Mouse (Mus musculus) NIH3T3 (cell line): ENCODE results near the gene Slc30a2.
"Not testable (repeated sequence)": the region's sequence is repeated elsewhere in the genome, so short reads cannot be mapped to it uniquely, and the experiment has no call there.

Experiments used
- DNase-seq: peaks from one replicate; pipeline ENCODE4 v3.0.0-alpha.2; 2012; ENCODE audit warnings: low read depth

The Slc30a2 gene

GRCm38 (mm10) chr4:134359649-134360048, 16.7 kb downstream of the Slc30a2 start:
- no peak for DNase-seq

- DNase-seq, result no peak
These were observed 18.2 kb downstream of the Slc30a2 start for GRCm38 (mm10) chr4:134361215-134361614.

- no peak for DNase-seq
These were observed 19.1 kb downstream of the Slc30a2 start for GRCm38 (mm10) chr4:134362124-134362523.

GRCm38 (mm10) chr4:134362586-134362985, 19.6 kb downstream of the Slc30a2 start:
- DNase-seq, result no peak

- DNase-seq, result no peak
These were observed 22.3 kb downstream of the Slc30a2 start for GRCm38 (mm10) chr4:134365280-134365679.

GRCm38 (mm10) chr4:134370649-134371221, 27.8 kb downstream of the Slc30a2 start:
- no peak for DNase-seq

GRCm38 (mm10) chr4:134371316-134371855, 28.4 kb downstream of the Slc30a2 start:
- DNase-seq, result no peak

GRCm38 (mm10) chr4:134372294-134372747, 29.3 kb downstream of the Slc30a2 start:
- DNase-seq, result peak; percentile 66

- no peak for DNase-seq
These were observed 30.3 kb downstream of the Slc30a2 start for GRCm38 (mm10) chr4:134373295-134373694.

- DNase-seq, result no peak
These were observed 31.3 kb downstream of the Slc30a2 start for GRCm38 (mm10) chr4:134374306-134374705.

GRCm38 (mm10) chr4:134378089-134378615, 35.2 kb downstream of the Slc30a2 start:
- no peak for DNase-seq

GRCm38 (mm10) chr4:134379510-134379909, 36.5 kb downstream of the Slc30a2 start:
- no peak for DNase-seq

GRCm38 (mm10) chr4:134383750-134384149, 40.8 kb downstream of the Slc30a2 start, which contains the start of gene Extl1:
TSS of gene Extl1 (minus strand) at chr4:134383850.
- DNase-seq, result not testable (repeated sequence)

- DNase-seq, result no peak
These were observed 44.3 kb downstream of the Slc30a2 start for GRCm38 (mm10) chr4:134387268-134387667.

- peak; percentile 79 for DNase-seq
These were observed 45.4 kb downstream of the Slc30a2 start for GRCm38 (mm10) chr4:134388397-134388796.

GRCm38 (mm10) chr4:134391636-134392035, 48.7 kb downstream of the Slc30a2 start:
- no peak for DNase-seq

- no peak for DNase-seq
These were observed 49.6 kb downstream of the Slc30a2 start for GRCm38 (mm10) chr4:134392595-134392994.

GRCm38 (mm10) chr4:134393026-134393425, 50.0 kb downstream of the Slc30a2 start:
- DNase-seq, result no peak

GRCm38 (mm10) chr4:134395142-134395541, 52.2 kb downstream of the Slc30a2 start:
- no peak for DNase-seq

GRCm38 (mm10) chr4:134395977-134396825, 53.2 kb downstream of the Slc30a2 start, which contains the start of gene Pafah2:
TSS of gene Pafah2 (plus strand) at chr4:134396320.
- peak; percentile 97 for DNase-seq

GRCm38 (mm10) chr4:134397121-134397520, 54.1 kb downstream of the Slc30a2 start:
- DNase-seq, result peak; percentile 75

- DNase-seq, result no peak
These were observed 54.8 kb downstream of the Slc30a2 start for GRCm38 (mm10) chr4:134397732-134398131.

GRCm38 (mm10) chr4:134400206-134400605, 57.2 kb downstream of the Slc30a2 start:
- no peak for DNase-seq
